Mouse (Mus musculus): ENCODE data around the gene Clgn. TPM values are rescaled to one million over a fixed set of nuclear protein-coding genes. Genes with fewer than 3 reads are reported as not detected.
"Not testable (repeated sequence)": the region's sequence is repeated elsewhere in the genome, so short reads cannot be mapped to it uniquely, and the experiment has no call there.

Clgn gene
- polyA plus RNA-seq, 1 experiment from 2014 or later, result 5.0 TPM

GRCm38 (mm10) chr8:83416878-83417277 lies 27.2 kb downstream of the Clgn start:
- no peak overlapping the region for H3K4me3 ChIP-seq (ENCODE audit: low read depth, low read length)
- no peak overlapping the region for H3K9ac ChIP-seq (ENCODE audit: low read length)
- no peak overlapping the region for H3K27ac ChIP-seq (ENCODE audit: low read depth, low read length)
- DNase-seq (ENCODE audit: low spot score) (no peak), ATAC-seq (no peak)
- H3K4me1 ChIP-seq (ENCODE audit: control insufficient read depth, insufficient read depth, low read length), result no peaks in the 10 kb centered on the region
- no peaks in the 10 kb centered on the region for H3K36me3 ChIP-seq (ENCODE audit: control insufficient read depth, insufficient read depth, low read length)
- 96% methylated on average over 15 of the region's 15 CpGs for WGBS
- no peaks in the 10 kb centered on the region for H3K27me3 ChIP-seq (replicated peaks; ENCODE audit: control insufficient read depth, insufficient read depth, low read length)
- H3K4me2 ChIP-seq (ENCODE audit: low read length), result no peak overlapping the region
- H3K9me3 ChIP-seq (replicated peaks; ENCODE audit: control insufficient read depth, low read length), result no peaks in the 10 kb centered on the region

- ATAC-seq (no peak), DNase-seq (ENCODE audit: low spot score) (no peak)
- Histone ChIP-seq H3K4me3 (ENCODE audit: low read depth, low read length) (no peak overlapping the region), H3K4me1 (ENCODE audit: control insufficient read depth, insufficient read depth, low read length) (no peaks in the 10 kb centered on the region), H3K36me3 (ENCODE audit: control insufficient read depth, insufficient read depth, low read length) (no peaks in the 10 kb centered on the region), H3K27me3 (replicated peaks; ENCODE audit: control insufficient read depth, insufficient read depth, low read length) (no peaks in the 10 kb centered on the region), H3K27ac (ENCODE audit: low read depth, low read length) (no peak overlapping the region), H3K9me3 (replicated peaks; ENCODE audit: control insufficient read depth, low read length) (no peaks in the 10 kb centered on the region), H3K4me2 (ENCODE audit: low read length) (no peak overlapping the region), H3K9ac (ENCODE audit: low read length) (no peak overlapping the region)
- 87% methylated on average over 6 of the region's 6 CpGs for WGBS
These were observed 28.3 kb downstream of the Clgn start for GRCm38 (mm10) chr8:83417970-83418369.

- 93% methylated on average over 11 of the region's 11 CpGs for WGBS
- no peak overlapping the region for H3K9ac ChIP-seq (ENCODE audit: low read length)
- H3K9me3 ChIP-seq (replicated peaks; ENCODE audit: control insufficient read depth, low read length), result no peaks in the 10 kb centered on the region
- no peak overlapping the region for H3K27ac ChIP-seq (ENCODE audit: low read depth, low read length)
- H3K4me2 ChIP-seq (ENCODE audit: low read length), result no peak overlapping the region
- no peak for DNase-seq (ENCODE audit: low spot score)
- no peaks in the 10 kb centered on the region for H3K36me3 ChIP-seq (ENCODE audit: control insufficient read depth, insufficient read depth, low read length)
- no peak for ATAC-seq
- no peaks in the 10 kb centered on the region for H3K4me1 ChIP-seq (ENCODE audit: control insufficient read depth, insufficient read depth, low read length)
- no peak overlapping the region for H3K4me3 ChIP-seq (ENCODE audit: low read depth, low read length)
- no peaks in the 10 kb centered on the region for H3K27me3 ChIP-seq (replicated peaks; ENCODE audit: control insufficient read depth, insufficient read depth, low read length)
These were observed 29.3 kb downstream of the Clgn start for GRCm38 (mm10) chr8:83418805-83419516.

GRCm38 (mm10) chr8:83421354-83421753 lies 31.7 kb downstream of the Clgn start:
- Histone ChIP-seq H3K27me3 (replicated peaks; ENCODE audit: control insufficient read depth, insufficient read depth, low read length) (no peaks in the 10 kb centered on the region), H3K9ac (ENCODE audit: low read length) (no peak overlapping the region), H3K4me3 (ENCODE audit: low read depth, low read length) (no peak overlapping the region), H3K4me1 (ENCODE audit: control insufficient read depth, insufficient read depth, low read length) (no peaks in the 10 kb centered on the region), H3K27ac (ENCODE audit: low read depth, low read length) (no peak overlapping the region), H3K4me2 (ENCODE audit: low read length) (no peak overlapping the region), H3K9me3 (replicated peaks; ENCODE audit: control insufficient read depth, low read length) (no peaks in the 10 kb centered on the region), H3K36me3 (ENCODE audit: control insufficient read depth, insufficient read depth, low read length) (no peaks in the 10 kb centered on the region)
- DNase-seq (ENCODE audit: low spot score), result no peak
- ATAC-seq, result no peak
- WGBS, result 100% methylated on average over 1 of the region's 1 CpGs

GRCm38 (mm10) chr8:83423032-83423825 lies 33.6 kb downstream of the Clgn start:
- 81% methylated on average over 13 of the region's 13 CpGs for WGBS
- Histone ChIP-seq H3K4me2 (ENCODE audit: low read length) (no peak overlapping the region), H3K9ac (ENCODE audit: low read length) (no peak overlapping the region), H3K9me3 (replicated peaks; ENCODE audit: control insufficient read depth, low read length) (no peaks in the 10 kb centered on the region), H3K27ac (ENCODE audit: low read depth, low read length) (no peak overlapping the region), H3K27me3 (replicated peaks; ENCODE audit: control insufficient read depth, insufficient read depth, low read length) (no peaks in the 10 kb centered on the region), H3K4me3 (ENCODE audit: low read depth, low read length) (no peak overlapping the region), H3K36me3 (ENCODE audit: control insufficient read depth, insufficient read depth, low read length) (no peaks in the 10 kb centered on the region), H3K4me1 (ENCODE audit: control insufficient read depth, insufficient read depth, low read length) (no peaks in the 10 kb centered on the region)
- no peak for ATAC-seq
- DNase-seq (ENCODE audit: low spot score), result no peak

- H3K36me3 ChIP-seq (ENCODE audit: control insufficient read depth, insufficient read depth, low read length), result no peaks in the 10 kb centered on the region
- DNase-seq (ENCODE audit: low spot score) (no peak), ATAC-seq (no peak)
- H3K9ac ChIP-seq (ENCODE audit: low read length), result no peak overlapping the region
- H3K9me3 ChIP-seq (replicated peaks; ENCODE audit: control insufficient read depth, low read length), result no peaks in the 10 kb centered on the region
- 95% methylated on average over 6 of the region's 6 CpGs for WGBS
- H3K27ac ChIP-seq (ENCODE audit: low read depth, low read length), result no peak overlapping the region
- H3K4me3 ChIP-seq (ENCODE audit: low read depth, low read length), result no peak overlapping the region
- H3K27me3 ChIP-seq (replicated peaks; ENCODE audit: control insufficient read depth, insufficient read depth, low read length), result no peaks in the 10 kb centered on the region
- no peak overlapping the region for H3K4me2 ChIP-seq (ENCODE audit: low read length)
- no peaks in the 10 kb centered on the region for H3K4me1 ChIP-seq (ENCODE audit: control insufficient read depth, insufficient read depth, low read length)
These were observed 35.5 kb downstream of the Clgn start for GRCm38 (mm10) chr8:83425202-83425601.

GRCm38 (mm10) chr8:83426104-83426759 lies 36.6 kb downstream of the Clgn start:
- H3K9ac ChIP-seq (ENCODE audit: low read length), result no peak overlapping the region
- no peaks in the 10 kb centered on the region for H3K27me3 ChIP-seq (replicated peaks; ENCODE audit: control insufficient read depth, insufficient read depth, low read length)
- no peaks in the 10 kb centered on the region for H3K9me3 ChIP-seq (replicated peaks; ENCODE audit: control insufficient read depth, low read length)
- no peaks in the 10 kb centered on the region for H3K36me3 ChIP-seq (ENCODE audit: control insufficient read depth, insufficient read depth, low read length)
- H3K4me3 ChIP-seq (ENCODE audit: low read depth, low read length), result no peak overlapping the region
- no peaks in the 10 kb centered on the region for H3K4me1 ChIP-seq (ENCODE audit: control insufficient read depth, insufficient read depth, low read length)
- ATAC-seq, result no peak
- H3K27ac ChIP-seq (ENCODE audit: low read depth, low read length), result no peak overlapping the region
- H3K4me2 ChIP-seq (ENCODE audit: low read length), result no peak overlapping the region
- WGBS, result 85% methylated on average over 11 of the region's 11 CpGs
- no peak for DNase-seq (ENCODE audit: low spot score)

GRCm38 (mm10) chr8:83426949-83427348 lies 37.3 kb downstream of the Clgn start:
- H3K36me3 ChIP-seq (ENCODE audit: control insufficient read depth, insufficient read depth, low read length), result no peaks in the 10 kb centered on the region
- H3K9me3 ChIP-seq (replicated peaks; ENCODE audit: control insufficient read depth, low read length), result no peaks in the 10 kb centered on the region
- WGBS, result 77% methylated on average over 7 of the region's 7 CpGs
- no peak overlapping the region for H3K4me2 ChIP-seq (ENCODE audit: low read length)
- H3K9ac ChIP-seq (ENCODE audit: low read length), result no peak overlapping the region
- DNase-seq (ENCODE audit: low spot score), result no peak
- no peak overlapping the region for H3K4me3 ChIP-seq (ENCODE audit: low read depth, low read length)
- H3K27ac ChIP-seq (ENCODE audit: low read depth, low read length), result no peak overlapping the region
- ATAC-seq, result no peak
- no peaks in the 10 kb centered on the region for H3K4me1 ChIP-seq (ENCODE audit: control insufficient read depth, insufficient read depth, low read length)
- H3K27me3 ChIP-seq (replicated peaks; ENCODE audit: control insufficient read depth, insufficient read depth, low read length), result no peaks in the 10 kb centered on the region

GRCm38 (mm10) chr8:83428621-83429020 lies 39.0 kb downstream of the Clgn start:
- WGBS, result 93% methylated on average over 3 of the region's 3 CpGs
- ATAC-seq; H3K9me3 ChIP-seq (replicated peaks; ENCODE audit: control insufficient read depth, low read length); H3K4me1 ChIP-seq (ENCODE audit: control insufficient read depth, insufficient read depth, low read length); H3K4me2 ChIP-seq (ENCODE audit: low read length); H3K9ac ChIP-seq (ENCODE audit: low read length); H3K27ac ChIP-seq (ENCODE audit: low read depth, low read length); H3K27me3 ChIP-seq (replicated peaks; ENCODE audit: control insufficient read depth, insufficient read depth, low read length); H3K36me3 ChIP-seq (ENCODE audit: control insufficient read depth, insufficient read depth, low read length); H3K4me3 ChIP-seq (ENCODE audit: low read depth, low read length); DNase-seq (ENCODE audit: low spot score): not testable (repeated sequence)

All from forebrain, embryonic 14.5 days (tissue).